Mouse (Mus musculus) heart, postnatal 14 days (tissue): ENCODE measurements around the gene Ip6k1. TPM values are rescaled to one million over a fixed set of nuclear protein-coding genes. Genes with fewer than 3 reads are reported as not detected.

Experiments
- DNase-seq, 2 experiments: peaks; one replicate each; pipeline ENCODE4 v3.0.0; 2021 to 2022
- intact Hi-C: fragments of 180-260 bp; cut with DNase I; formaldehyde crosslinking; loops from one replicate; pipeline ENCODE4 v1.15.1; 2025
- total RNA-seq, 2 experiments: library from RNA; stranded (reverse); gene quantifications; 2 replicates each; pipeline ENCODE4 v1.2.3; 2021

Gene Ip6k1
- total RNA-seq, 2 experiments from 2014 or later: 50.7 to 56.7 TPM

DNA sequence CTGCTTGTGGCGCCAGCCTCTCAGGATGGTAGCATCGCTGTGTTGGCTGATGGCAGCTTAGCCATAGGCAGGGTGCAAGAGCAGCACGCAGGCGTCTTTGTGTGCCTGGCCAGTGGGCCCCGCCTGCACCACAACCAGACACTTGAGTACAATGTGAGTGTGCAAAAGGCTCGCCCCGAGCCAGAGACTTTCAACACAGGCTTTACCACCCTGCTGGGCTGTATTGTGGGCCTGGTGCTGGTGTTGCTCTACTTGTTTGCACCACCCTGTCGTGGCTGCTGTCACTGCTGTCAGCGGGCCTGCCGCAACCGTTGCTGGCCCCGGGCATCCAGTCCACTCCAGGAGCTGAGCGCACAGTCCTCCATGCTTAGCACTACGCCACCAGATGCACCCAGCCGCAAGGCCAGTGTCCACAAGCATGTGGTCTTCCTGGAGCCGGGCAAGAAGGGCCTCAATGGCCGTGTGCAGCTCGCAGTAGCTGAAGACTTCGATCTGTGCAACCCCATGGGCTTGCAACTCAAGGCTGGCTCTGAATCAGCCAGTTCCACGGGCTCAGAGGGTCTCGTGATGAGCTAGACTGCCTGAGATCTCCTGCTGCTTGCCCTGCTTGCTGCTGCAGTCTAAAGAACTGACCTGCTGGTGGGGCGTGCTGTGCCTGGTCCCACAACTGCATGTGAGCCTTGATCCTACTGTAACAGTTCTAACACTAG, 52.2 kb downstream of the Ip6k1 start:
- intact Hi-C loops: loop anchor here (5.0 kb wide), 2 partner anchors 52 to 152 kb away; partner anchors contain the start of gene Ip6k1
- DNase-seq: no peak

DNA sequence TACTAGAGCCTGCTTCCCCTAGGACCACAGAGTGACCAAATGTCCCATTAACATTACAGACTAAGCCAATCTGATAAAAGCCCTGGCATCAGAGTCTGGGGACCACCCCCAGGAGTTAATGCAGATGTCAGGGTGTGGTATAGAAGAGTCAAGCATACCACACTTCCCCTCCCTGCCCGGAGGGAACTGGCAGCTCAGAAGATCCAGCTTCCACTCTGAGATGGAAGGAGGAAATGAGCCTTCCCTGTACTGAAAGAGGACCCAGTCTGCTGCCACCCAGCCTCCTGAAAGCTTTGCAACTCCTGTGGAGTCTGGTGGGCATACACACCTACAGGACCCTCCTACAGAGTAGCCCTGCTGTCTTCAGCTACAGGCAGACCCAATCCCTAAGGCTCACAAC, 52.8 kb downstream of the Ip6k1 start:
- DNase-seq: no peak
- intact Hi-C loops: no loop called here

DNA sequence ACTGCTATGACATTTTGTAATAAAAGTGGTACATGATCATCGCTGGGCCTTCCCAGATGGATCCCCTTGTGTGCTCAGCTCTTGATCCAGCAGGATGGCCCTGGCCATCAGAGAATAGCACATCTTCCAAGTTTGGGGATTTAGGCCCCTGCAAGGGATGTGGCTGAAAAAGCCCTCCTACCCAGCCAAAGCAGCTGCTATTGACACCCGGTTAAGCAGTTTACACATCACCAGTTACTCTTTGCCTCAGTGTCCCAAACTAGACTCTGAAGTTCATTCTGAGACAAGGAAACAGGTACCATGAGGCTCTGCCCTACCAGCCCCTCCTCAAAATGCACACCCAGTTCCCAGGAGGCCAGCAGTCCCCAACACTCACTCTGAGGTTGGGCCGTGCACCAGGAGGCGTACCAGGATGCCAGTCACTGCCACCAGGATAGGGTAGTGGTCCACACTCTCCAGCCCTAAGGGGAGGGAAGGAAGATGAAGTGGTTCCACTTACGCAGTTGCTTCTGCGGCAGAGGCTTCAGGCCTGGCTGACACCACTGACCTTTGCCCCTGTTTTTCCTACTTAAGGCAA, 53.4 kb downstream of the Ip6k1 start:
- DNase-seq: no peak
- intact Hi-C loops: no loop called here

DNA sequence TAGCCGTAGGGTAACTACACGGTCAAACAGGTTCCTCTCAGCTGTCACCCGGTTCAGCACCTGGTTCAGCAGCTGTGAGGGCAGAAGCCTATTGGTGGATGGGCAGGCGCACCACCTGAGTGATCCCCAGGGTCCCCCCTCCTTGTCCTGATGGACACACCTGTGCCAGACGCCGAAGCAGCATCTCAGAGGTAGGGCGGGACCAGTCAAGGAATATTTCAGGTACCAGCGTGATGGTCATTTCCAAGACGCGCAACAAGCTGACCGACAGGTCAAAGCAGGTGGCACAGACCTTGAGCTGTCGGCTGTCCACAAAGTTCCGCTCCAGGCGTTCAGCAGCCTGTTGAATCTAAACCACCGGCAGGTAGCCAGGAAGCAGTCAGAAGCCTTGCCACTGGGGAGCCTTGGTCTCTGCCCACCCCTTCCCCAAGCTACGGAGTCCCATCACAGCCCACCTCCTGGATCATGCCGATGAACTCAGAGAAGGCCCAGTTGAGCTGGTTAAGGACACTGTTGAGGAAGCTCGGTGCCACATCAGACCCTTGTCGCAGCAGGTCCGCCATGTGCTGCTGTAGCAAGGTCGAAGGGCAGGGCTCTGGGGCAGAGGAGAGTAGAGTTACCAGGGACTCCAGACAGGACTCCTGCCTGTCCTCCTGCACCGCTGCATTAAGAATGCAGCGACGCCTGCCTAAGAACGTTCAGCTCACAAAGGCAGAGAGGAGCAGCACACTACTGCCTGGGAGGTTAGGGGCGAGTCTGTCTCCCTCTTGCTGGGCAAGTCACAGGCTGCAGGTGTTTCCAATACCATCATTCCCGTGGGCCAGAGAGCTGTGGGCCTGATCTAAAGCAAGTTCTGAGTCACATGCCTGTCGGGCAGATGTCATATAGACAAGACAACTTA, 54.3 kb downstream of the Ip6k1 start:
- DNase-seq: no peak
- intact Hi-C loops: no loop called here

DNA sequence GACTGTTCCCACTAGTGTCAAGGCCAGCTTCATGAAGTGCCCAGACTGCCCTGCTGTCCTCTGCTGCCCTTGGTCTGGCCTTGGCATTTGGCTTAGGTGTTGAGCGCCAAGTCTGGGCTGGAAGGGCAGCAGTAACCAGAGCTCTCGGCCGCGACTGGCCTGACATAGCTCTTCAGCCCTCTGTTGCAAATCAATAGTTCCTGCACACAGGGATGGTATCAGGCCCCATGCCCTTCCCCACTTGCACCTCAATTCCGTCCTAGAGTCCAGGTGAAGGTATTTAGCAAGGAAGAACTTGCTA, 54.9 kb downstream of the Ip6k1 start:
- intact Hi-C loops: no loop called here
- DNase-seq: peak; percentile 44 to 53

DNA sequence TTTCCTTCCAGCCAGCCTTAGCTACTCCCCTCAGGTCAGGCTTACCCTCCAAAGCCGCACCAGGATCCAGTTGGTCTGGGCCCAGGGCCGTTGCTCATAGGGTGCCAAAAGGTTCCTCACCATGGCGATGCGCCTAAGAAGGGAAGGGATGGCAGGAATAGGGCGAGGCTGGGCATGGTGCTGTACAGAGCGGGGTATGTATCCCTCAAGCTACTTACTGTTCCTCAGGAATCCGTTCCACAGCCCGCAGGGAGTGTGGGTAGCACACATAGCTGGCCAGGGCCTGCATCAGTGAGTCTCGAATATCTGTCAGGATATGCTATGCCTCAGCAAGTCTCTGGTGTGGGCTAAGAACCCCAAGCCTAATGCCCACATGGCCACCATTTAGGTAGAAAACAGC, 56.0 kb downstream of the Ip6k1 start:
- no peak for DNase-seq
- intact Hi-C loops: no loop called here

DNA sequence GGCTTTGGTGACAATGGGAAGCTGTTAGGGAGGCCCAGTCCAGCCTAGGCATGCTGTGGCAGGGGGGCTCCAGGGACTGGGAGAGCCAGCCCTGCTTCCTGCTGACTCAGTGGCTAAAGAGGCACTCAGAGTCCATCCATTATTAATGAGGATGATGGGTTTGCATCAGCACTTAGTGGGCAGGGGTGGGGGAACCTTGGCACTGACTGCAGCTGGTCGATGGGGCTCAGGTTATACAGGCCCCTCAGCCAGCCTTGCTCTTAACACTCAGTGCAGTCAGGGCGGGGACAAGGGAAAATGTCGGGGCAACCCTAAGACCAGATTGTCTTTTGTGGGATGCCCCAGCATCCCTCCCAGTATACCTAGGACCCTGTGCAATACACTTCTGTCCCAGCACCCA, 59.8 kb downstream of the Ip6k1 start:
- no peak for DNase-seq
- intact Hi-C loops: no loop called here

DNA sequence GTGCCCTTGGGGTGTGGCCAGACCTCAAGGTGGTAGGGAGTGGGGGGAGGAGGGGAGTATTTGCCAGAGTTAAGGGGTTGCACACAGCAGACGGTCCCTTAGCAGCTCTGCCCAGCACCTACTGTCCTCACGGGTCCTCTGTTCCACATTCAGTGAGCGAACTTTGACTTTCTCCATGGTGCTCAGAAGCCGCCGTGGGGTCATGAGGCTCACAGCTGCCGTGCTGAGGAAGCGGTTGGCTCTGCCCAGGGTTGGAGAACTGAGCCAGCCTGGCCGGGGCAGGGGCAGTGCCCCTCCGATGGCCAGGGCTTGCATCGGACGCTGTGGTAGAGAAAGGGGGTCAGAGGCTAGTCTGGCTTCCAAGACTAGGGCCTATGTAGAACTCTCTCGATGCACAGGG, 61.1 kb downstream of the Ip6k1 start:
- intact Hi-C loops: no loop called here
- DNase-seq: no peak

DNA sequence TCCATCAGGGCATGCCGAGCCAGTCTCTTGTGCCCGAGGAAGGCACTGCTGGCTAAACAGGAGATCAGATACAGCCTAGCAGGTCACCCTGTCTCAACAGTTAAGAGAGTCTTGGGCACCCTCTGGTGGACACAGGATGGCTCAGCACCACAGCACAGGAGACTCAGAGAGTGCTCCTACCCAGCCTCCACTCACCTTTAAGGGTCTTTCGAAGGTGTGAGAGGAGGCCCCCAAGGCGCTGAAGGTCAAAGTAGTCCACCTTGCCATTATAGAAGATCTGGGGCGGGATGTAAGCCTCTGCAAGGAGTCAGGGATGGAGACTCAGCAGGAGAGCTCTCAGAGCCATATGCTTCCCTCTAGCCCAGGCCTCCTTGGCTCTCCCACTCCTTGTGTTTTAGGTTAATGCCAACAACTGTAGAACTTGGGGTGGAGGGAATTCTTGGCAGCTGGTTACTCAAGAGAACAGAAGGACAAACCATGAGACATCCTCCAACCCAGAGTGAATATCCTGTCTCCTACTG, 63.2 kb downstream of the Ip6k1 start:
- peak; percentile 61 to 73 for DNase-seq
- intact Hi-C loops: loop anchor here (1.0 kb wide), 1 partner anchor 102 kb away; no protein-coding TSS in a partner anchor

DNA sequence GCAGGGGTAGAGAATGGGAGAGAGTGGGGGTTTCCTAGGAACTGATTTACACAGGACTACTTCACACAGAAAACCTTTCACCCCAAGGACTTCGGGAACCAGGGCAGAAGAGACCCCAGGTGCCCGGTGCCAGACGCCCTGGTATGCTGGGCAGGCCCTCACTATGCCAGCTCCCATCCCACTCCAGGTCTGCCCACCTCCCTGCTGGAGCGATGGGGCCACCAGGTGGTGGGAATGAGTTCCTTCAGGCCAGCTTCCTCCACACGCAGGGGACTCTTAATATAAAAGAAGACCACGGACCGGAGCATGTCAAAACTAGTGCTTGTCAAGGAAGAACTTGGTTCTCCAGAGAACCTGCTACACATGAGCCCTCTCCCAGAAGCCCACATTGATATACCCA, 64.9 kb downstream of the Ip6k1 start:
- no peak for DNase-seq
- intact Hi-C loops: no loop called here

DNA sequence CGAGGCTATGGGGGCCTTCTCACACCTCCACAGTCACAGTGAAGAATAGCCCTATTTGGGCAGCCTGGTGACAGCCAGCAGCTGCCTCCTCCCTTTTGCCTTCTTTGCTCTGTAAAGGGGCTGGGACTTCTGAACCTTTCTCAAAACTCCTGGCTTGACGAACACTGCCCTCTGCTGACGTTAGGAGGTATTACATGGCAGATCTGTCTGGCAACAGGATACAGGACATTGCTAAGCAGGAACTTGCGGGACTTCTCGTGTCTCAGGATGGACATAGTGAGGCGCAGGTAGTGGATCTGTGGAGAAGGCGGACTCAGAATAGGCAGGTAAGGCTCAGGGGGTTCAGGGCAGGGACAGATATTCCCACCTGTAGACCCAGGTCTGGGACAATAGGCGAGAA, 65.6 kb downstream of the Ip6k1 start:
- intact Hi-C loops: loop anchor here (1.0 kb wide), 1 partner anchor 164 kb away; no protein-coding TSS in a partner anchor
- peak; percentile 84 to 93 for DNase-seq

DNA sequence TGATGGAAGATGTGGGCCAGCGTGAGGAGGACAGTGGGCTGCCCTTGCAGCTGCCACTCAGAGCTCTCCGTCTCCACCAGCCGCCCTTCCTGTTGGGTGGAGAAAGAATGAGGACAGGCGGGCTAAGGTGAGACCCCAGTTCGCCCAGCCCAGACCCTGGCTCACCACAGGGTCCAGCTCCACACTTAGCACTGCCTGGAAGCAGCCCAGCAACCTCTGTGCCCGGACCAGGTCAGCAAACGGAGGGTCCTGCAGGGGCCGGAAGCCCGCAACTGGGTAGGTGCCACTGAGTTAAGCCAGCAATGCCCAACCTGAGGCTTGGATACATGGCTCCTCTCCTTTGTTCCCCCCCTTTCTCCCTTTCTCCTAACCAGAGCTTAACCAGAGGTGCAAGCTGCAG, 66.7 kb downstream of the Ip6k1 start:
- no peak for DNase-seq
- intact Hi-C loops: no loop called here

DNA sequence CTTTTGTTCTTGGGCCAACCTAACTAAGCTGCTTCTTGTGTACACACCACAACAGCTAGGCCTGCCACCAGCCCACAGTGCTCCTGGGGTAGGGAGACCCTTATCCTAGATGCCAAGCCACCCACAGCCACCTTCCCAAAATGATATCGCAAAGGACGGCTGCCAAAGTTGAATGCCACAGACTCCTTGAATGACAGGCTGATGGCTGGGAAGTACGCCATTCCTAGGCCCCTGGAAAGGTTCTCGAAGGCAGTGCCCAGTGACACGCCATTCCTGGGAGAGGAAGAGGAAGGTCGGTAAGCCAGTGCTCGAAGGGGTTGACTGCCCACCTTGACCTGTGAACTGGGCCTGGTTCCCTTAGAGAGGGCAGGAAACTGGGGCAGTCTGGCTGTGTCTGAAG, 67.2 kb downstream of the Ip6k1 start:
- intact Hi-C loops: no loop called here
- no peak for DNase-seq

DNA sequence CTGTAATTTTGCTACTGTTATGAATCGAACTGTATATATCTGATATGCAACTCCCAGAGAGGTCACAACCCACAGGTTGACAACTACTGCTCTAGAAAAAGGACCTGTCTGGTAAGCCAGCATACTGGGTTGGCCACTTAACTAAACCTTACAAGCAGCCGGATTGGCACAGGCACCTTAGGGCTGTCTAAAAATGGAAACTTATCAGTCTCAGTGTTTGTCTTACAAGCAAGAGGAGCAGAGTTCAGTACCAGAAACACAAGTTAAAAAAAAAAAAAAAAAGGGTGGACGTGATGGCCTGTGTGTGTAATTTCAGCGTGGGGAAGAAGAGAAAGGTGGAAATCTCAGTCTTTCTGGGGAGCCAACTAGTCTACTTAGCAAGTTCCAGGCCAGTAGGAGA, 69.5 kb downstream of the Ip6k1 start:
- intact Hi-C loops: loop anchor here (2.0 kb wide), 1 partner anchor 41 kb away; no protein-coding TSS in a partner anchor
- DNase-seq: no peak

DNA sequence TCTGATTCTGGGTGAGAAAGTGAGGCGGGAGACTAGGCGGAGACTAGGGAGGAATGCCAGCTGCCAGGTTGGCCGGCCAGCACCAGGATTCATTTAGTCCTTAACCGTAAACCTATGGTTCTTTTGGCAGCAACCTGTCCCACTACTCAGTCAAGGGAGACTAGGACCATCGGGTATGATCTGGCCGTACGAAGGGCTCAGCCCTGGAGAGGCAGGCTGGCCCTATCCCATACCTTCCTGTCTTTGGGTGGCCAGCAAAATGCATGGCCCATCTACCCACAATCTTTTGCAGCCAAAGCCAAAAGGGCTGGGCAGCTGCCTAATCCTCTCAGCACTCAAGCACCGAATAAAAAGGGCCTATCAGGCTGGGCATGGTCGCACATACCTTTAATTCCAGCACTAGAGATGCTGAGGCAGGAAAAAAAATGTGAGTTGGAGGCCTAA, 70.2 kb downstream of the Ip6k1 start:
- intact Hi-C loops: no loop called here
- no peak for DNase-seq

DNA sequence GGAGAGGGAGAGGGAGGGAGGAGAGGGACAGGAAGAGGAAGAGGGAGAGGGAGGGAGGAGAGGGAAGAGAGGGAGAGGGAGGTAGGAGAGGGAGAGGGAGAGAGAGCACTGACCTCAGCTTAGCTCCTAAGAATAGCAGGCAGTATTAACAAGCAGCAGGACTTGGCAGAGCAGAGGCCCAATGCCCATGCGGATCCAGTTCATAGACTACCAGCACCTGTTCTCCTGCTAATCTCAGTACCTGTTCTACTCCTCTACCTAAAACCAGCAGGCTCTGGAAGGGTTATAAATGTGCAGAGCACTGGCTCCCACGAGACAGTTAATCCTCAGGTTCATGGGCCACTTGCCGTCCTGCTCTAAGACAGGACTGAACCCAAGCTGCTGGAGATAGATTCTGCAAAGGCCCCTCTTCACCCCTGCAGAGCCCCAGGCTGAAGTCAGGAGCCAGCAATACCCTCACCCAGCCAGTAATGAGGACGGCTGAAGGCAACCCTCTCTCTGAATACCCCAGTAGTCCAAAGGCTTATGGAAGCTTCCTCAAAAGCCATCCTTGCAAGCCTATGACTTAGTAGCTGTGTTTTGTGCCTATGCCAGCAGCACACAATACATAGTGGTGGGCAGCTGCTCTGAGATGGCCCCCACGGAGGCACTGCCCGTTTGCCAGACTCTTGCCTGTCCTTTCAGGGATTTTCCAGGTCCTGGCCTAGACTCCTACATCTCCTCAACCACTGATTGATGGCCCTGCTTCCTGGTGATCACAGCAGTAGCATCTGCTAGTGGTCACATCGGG, 71.0 kb downstream of the Ip6k1 start:
- intact Hi-C loops: no loop called here
- no peak for DNase-seq

DNA sequence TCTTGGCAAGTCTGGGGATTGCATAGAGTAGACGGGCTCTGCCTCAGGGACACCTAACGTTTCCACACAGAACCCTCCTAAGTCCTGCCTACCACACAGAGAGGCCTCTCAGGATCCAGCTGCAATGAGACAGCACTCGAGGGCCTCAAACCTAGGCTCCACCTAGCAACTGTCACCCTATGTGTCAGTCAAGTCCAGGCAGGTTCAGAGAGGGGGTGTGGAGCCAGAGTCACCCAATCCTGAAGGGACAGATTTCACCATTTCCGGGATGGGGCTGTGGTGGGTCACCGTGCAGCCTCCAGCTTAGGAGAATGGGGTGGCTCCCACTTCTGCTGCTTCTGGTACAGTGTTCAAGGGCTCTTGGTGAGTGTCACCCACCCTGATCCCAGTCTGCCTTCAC, 77.9 kb downstream of the Ip6k1 start, which contains the start of gene Mst1:
TSS of gene Mst1 (plus strand) at position 269 of the 400 bp plus-strand sequence.
- intact Hi-C loops: no loop called here
- DNase-seq: no peak

DNA sequence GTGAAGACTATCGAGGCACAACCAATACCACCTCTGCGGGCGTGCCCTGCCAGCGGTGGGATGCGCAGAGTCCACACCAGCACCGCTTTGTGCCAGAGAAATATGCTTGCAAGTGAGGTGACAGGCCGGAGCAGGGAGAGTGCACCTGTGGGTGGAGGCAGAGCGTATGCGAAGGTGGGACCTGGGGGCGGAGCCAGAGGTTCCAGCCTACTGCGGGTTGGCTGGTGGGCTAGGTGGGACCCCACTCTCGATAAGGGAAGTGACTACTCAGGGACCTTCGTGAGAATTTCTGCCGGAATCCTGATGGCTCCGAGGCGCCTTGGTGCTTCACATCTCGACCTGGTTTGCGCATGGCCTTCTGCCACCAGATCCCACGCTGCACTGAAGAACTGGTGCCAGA, 80.2 kb downstream of the Ip6k1 start:
- DNase-seq: no peak
- intact Hi-C loops: no loop called here

DNA sequence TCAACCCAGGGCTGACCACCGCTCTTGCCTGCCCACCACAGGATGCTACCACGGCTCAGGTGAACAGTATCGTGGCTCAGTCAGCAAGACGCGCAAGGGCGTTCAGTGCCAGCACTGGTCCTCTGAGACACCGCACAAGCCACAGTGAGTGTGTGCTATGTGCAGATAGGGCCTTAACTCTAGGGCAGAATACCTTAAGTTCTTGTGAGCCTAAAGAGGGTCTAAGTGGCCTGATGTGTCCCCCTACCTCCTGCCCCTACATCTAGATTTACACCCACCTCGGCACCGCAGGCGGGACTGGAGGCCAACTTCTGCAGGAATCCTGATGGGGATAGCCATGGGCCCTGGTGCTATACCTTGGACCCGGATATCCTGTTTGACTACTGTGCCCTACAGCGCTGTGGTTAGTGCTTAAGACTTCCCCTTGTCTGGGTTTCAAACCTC, 80.7 kb downstream of the Ip6k1 start, which contains the start of gene Rnf123:
TSS of gene Rnf123 (minus strand) at position 359 of the 444 bp plus-strand sequence.
- intact Hi-C loops: no loop called here
- no peak for DNase-seq

DNA sequence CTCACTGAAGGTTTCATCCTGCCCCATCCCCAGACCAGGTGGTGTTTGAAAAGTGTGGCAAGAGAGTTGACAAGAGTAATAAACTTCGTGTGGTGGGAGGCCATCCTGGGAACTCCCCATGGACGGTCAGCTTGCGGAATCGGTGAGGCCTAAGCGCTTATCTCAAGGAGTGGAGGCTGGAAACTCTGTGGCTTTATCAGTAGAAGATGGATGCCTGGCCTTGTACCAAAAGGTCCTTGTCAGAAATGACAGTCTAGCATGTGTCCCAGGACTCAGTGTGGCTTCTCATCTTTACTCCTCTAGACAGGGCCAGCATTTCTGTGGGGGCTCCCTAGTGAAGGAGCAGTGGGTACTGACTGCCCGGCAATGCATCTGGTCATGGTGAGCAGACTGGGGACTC, 81.3 kb downstream of the Ip6k1 start:
- intact Hi-C loops: no loop called here
- no peak for DNase-seq
